Comparison of ENCODE assay signal across 19 mouse cellular contexts in the genomic region with DNA sequence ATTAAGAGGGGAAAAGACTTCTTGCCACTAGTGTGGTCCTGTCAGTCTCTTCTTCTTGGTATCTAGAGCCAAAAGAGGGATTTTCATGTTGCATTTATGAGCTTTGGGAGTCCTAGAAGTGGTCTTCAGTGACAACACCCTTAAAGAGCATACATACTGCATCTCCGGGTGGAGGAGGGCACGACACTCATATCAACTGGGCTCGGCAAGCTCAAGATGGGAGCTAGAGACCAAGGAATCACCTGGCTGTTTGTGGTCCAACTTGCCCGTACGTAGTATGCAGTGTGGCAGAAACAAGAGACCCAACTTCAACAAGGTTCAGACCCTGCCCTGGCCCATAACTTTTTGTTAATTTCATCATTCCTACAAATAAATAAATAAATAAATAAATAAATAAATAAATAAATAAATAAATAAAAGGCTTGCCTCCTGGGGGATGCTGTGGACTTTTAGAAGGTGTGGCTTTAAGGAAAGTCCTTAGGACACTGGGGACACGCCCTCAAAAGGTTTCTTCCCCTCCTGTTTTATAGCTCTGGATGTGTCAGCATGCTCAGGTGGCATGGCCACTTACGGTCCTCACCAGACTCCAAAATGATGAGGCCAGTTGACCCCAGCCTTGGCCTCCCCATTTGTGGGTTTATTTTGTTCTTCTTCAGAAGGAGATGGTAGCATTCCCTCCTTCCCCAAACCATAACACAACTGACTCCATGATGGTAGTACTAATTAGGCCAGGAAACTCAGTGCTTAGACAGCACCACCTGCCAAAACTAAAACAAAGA. TPM values are rescaled to one million over a fixed set of nuclear protein-coding genes. Genes with fewer than 3 reads are reported as not detected.
A peak's percentile ranks its signal among the peaks of the same experiment; 100 is the strongest.
DNase-seq lines count a peak whose midpoint lies in the region; ATAC-seq and TF ChIP-seq lines count a peak whose summit lies in the region.
"Had no signal": no experiment of that assay in that cellular context is flagged by ENCODE, and none has a peak within 500 bp of the region (broad histone marks: within the 10 kb centered on the region; RNA-seq: fewer than 3 reads in every experiment).

No protein-coding gene starts in this region.

- no peaks in the 10 kb centered on the region for H3K4me1 ChIP-seq in heart, embryonic 10.5 days
- H3K4me1 ChIP-seq in lung, embryonic 14.5 days (ENCODE audit: insufficient read depth), result no peaks in the 10 kb centered on the region
- no peaks in the 10 kb centered on the region for H3K4me1 ChIP-seq in liver, postnatal 0 days (ENCODE audit: insufficient read depth)
- H3K4me1 ChIP-seq: limb, embryonic 12.5 days; midbrain, embryonic 13.5 days; neural tube, embryonic 13.5 days had no signal

- ATAC-seq in lung, embryonic 14.5 days (ENCODE audit: insufficient read depth), result no peak
- no peak for ATAC-seq in liver, postnatal 0 days
- ATAC-seq: midbrain, embryonic 13.5 days; Patski had no signal

- H3K9ac ChIP-seq in lung, embryonic 14.5 days, result no peak overlapping the region
- H3K9ac ChIP-seq in liver, postnatal 0 days (replicated peaks), result no peak overlapping the region
- H3K9ac ChIP-seq: limb, embryonic 12.5 days; midbrain, embryonic 13.5 days; neural tube, embryonic 13.5 days had no signal

- H3K9me3 ChIP-seq in heart, embryonic 10.5 days, result peaks cover 75% of the 10 kb centered on the region
- H3K9me3 ChIP-seq in lung, embryonic 14.5 days (ENCODE audit: low read depth, low read length), result peaks cover 42% of the 10 kb centered on the region
- peaks cover 20% of the 10 kb centered on the region for H3K9me3 ChIP-seq in liver, postnatal 0 days (ENCODE audit: low read length)

- intact Hi-C loops in heart, postnatal 10 days (cut with DNase I), result no loop called here

- H3K27ac ChIP-seq in heart, embryonic 10.5 days, result no peak overlapping the region
- no peak overlapping the region for H3K27ac ChIP-seq in lung, embryonic 14.5 days (ENCODE audit: low read depth)
- no peak overlapping the region for H3K27ac ChIP-seq in liver, postnatal 0 days (ENCODE audit: low read depth)
- H3K27ac ChIP-seq: limb, embryonic 12.5 days; midbrain, embryonic 13.5 days; neural tube, embryonic 13.5 days had no signal

- TF ChIP-seq CTCF in lung, embryonic 14.5 days (IDR thresholded peaks at IDR 0.05; ENCODE audit: low read depth), result no peak
- no peak for TF ChIP-seq CTCF in liver, postnatal 0 days (IDR thresholded peaks at IDR 0.05; ENCODE audit: low read depth)

- H3K4me3 ChIP-seq in heart, embryonic 10.5 days, result no peak overlapping the region
- H3K4me3 ChIP-seq in lung, embryonic 14.5 days (ENCODE audit: low read depth, low read length), result no peak overlapping the region
- no peak overlapping the region for H3K4me3 ChIP-seq in liver, postnatal 0 days (ENCODE audit: low read depth, low read length)
- H3K4me3 ChIP-seq: limb, embryonic 12.5 days; midbrain, embryonic 13.5 days; neural tube, embryonic 13.5 days had no signal

- TF ChIP-seq EP300 in liver, postnatal 0 days (IDR thresholded peaks at IDR 0.05; ENCODE audit: low read depth), result no peak

- no peaks in the 10 kb centered on the region for H3K36me3 ChIP-seq in heart, embryonic 10.5 days
- no peaks in the 10 kb centered on the region for H3K36me3 ChIP-seq in lung, embryonic 14.5 days (ENCODE audit: insufficient read depth)
- no peaks in the 10 kb centered on the region for H3K36me3 ChIP-seq in liver, postnatal 0 days (replicated peaks; ENCODE audit: insufficient read depth, low read length)
- H3K36me3 ChIP-seq: limb, embryonic 12.5 days; midbrain, embryonic 13.5 days; neural tube, embryonic 13.5 days had no signal

- peak; percentile 78 for DNase-seq in heart, embryonic 10.5 days (ENCODE audit: low spot score)
- no peak for DNase-seq in heart, postnatal 10 days
- peak; percentile 5 for DNase-seq in lung, embryonic 14.5 days
- DNase-seq in lung, postnatal 10 days, result no peak
- DNase-seq in Muller cell, postnatal 12 days (ENCODE audit: inconsistent ontology term), result peak; percentile 2
- DNase-seq in liver, postnatal 0 days, result peak; percentile 18
- no peak for DNase-seq in adrenal gland, adult 18-20 months (ENCODE audit: low spot score in 2 of 2)
- DNase-seq in layer of hippocampus, adult 8-10 months (ENCODE audit: low spot score in 2 of 2), result no peak
- DNase-seq: adrenal gland, adult 2 months; cerebellum, postnatal 36 days; heart, postnatal 4 days; thymus, postnatal 36 days had no signal

- 60% methylated on average over 7 of the region's 7 CpGs for WGBS in heart, embryonic 10.5 days
- WGBS in lung, embryonic 14.5 days, result 66% methylated on average over 7 of the region's 7 CpGs
- 60% methylated on average over 7 of the region's 7 CpGs for WGBS in liver, postnatal 0 days (ENCODE audit: insufficient replicate concordance)

- H3K27me3 ChIP-seq in heart, embryonic 10.5 days (ENCODE audit: insufficient read depth, poor library complexity, severe bottlenecking), result no peaks in the 10 kb centered on the region
- no peaks in the 10 kb centered on the region for H3K27me3 ChIP-seq in lung, embryonic 14.5 days (ENCODE audit: insufficient read depth, low read length)
- no peaks in the 10 kb centered on the region for H3K27me3 ChIP-seq in liver, postnatal 0 days (ENCODE audit: insufficient read depth, low read length)
- H3K27me3 ChIP-seq: limb, embryonic 12.5 days; midbrain, embryonic 13.5 days; neural tube, embryonic 13.5 days had no signal

- H3K4me2 ChIP-seq in lung, embryonic 14.5 days, result no peak overlapping the region
- no peak overlapping the region for H3K4me2 ChIP-seq in liver, postnatal 0 days (ENCODE audit: low read depth, low read length)
- H3K4me2 ChIP-seq: limb, embryonic 12.5 days; midbrain, embryonic 13.5 days; neural tube, embryonic 13.5 days had no signal

RNA-seq across cellular contexts. Expression of a gene that starts 20.2 kb away (rescaled TPM):
- polyA plus RNA-seq in heart, embryonic 10.5 days (2016; fragmentation: Nextera tagmentation; extraction: Ambion mirVana), result 0.11 and 0.15 TPM in 2 replicates
- not detected for total RNA-seq in heart, postnatal 10 days (2021)
- polyA plus RNA-seq in lung, embryonic 14.5 days (2014; fragmentation: Nextera tagmentation; extraction: Ambion mirVana), result 0.18 TPM in 1 of 2 replicates, not detected in the other
- polyA plus RNA-seq in liver, postnatal 0 days (2015; fragmentation: Nextera tagmentation; extraction: Ambion mirVana), result not detected in 2 replicates
- total RNA-seq in adrenal gland, adult 18-20 months (2021), result not detected
- under 1 TPM in 2 of 4 experiments, not detected in 2; 0.09 to 0.22 TPM for total RNA-seq in layer of hippocampus, adult 8-10 months (2022)
- total RNA-seq: adrenal gland, adult 2 months; heart, postnatal 4 days had no signal
- polyA plus RNA-seq: adrenal gland, adult 2 months; gonadal fat pad, adult 2 months; kidney, embryonic 14.5 days; limb, embryonic 12.5 days; stomach, embryonic 14.5 days had no signal

RNA-seq across cellular contexts. Expression of a gene that starts 20.2 kb away (rescaled TPM):
- polyA plus RNA-seq in heart, embryonic 10.5 days (2016; fragmentation: Nextera tagmentation; extraction: Ambion mirVana), result 143 and 155 TPM in 2 replicates
- 10 to 100 TPM; 43.5 to 44.5 TPM for total RNA-seq in heart, postnatal 10 days (2021)
- polyA plus RNA-seq in lung, embryonic 14.5 days (2014; fragmentation: Nextera tagmentation; extraction: Ambion mirVana), result 215 and 225 TPM in 2 replicates
- 31.4 and 37.0 TPM in 2 replicates for polyA plus RNA-seq in liver, postnatal 0 days (2015; fragmentation: Nextera tagmentation; extraction: Ambion mirVana)
- total RNA-seq in adrenal gland, adult 18-20 months (2021), result 10 to 100 TPM; 21.7 to 27.4 TPM
- 10 to 100 TPM; 34.5 to 51.6 (median 42.5) TPM for total RNA-seq in layer of hippocampus, adult 8-10 months (2022)

Comparison
In these comparisons a context has a peak if more than half of its experiments do, and no peak if none do; other contexts are left out.
1. DNase-seq: peak in heart, embryonic 10.5 days (single experiment), lung, embryonic 14.5 days (single experiment), Muller cell, postnatal 12 days (single experiment) and liver, postnatal 0 days (single experiment); none in heart, postnatal 10 days (0 of 2), lung, postnatal 10 days (single experiment), adrenal gland, adult 18-20 months (0 of 2) and layer of hippocampus, adult 8-10 months (0 of 2).